Comparison of ENCODE assay signal across 23 mouse cellular contexts in the genomic region with DNA sequence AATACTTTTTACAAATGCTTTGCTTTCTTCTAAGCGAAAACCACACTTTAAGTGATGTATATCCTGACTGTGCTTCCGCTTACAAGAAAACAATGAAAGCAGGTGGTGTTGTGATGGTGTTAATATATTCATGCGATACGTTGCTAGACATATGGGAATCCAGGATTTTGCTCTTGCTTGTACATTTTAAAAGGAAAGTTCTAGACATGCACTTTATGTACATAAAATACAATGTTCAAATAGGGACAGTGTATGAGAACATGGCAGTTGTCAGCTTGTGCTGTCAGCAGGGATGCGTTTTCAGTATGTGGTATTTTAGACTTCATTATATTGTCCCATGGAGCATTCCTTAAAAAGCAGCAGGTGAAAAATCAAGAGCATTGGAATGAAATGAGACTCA.
DNase-seq lines count a peak whose midpoint lies in the region; ATAC-seq lines count a peak whose summit lies in the region.
"Had no signal": no experiment of that assay in that cellular context is flagged by ENCODE, and none has a peak within 500 bp of the region (broad histone marks: within the 10 kb centered on the region; RNA-seq: fewer than 3 reads in every experiment).

No protein-coding gene starts in this region.

- H3K27ac ChIP-seq in forebrain, embryonic 16.5 days (ENCODE audit: low read length): no peak overlapping the region
- no peak overlapping the region for H3K27ac ChIP-seq in forebrain, embryonic 12.5 days
- H3K27ac ChIP-seq in heart, embryonic 11.5 days (ENCODE audit: low read depth, low read length): no peak overlapping the region
- H3K27ac ChIP-seq: embryonic facial prominence, embryonic 15.5 days; heart, adult 2 months; hindbrain, embryonic 10.5 days; hindbrain, embryonic 14.5 days; intestine, embryonic 15.5 days had no signal

- H3K9ac ChIP-seq in forebrain, embryonic 16.5 days (replicated peaks; ENCODE audit: low read depth, low read length): no peak overlapping the region
- no peak overlapping the region for H3K9ac ChIP-seq in forebrain, embryonic 12.5 days
- H3K9ac ChIP-seq in heart, embryonic 11.5 days (ENCODE audit: low read depth, low read length): no peak overlapping the region
- H3K9ac ChIP-seq: embryonic facial prominence, embryonic 15.5 days; heart, embryonic 12.5 days; hindbrain, embryonic 14.5 days; intestine, embryonic 15.5 days had no signal

- no peaks in the 10 kb centered on the region for H3K4me1 ChIP-seq in forebrain, embryonic 16.5 days (replicated peaks; ENCODE audit: control insufficient read depth, insufficient read depth, low read length)
- no peaks in the 10 kb centered on the region for H3K4me1 ChIP-seq in forebrain, embryonic 12.5 days
- no peaks in the 10 kb centered on the region for H3K4me1 ChIP-seq in heart, embryonic 11.5 days (ENCODE audit: control insufficient read depth, insufficient read depth, low read length)
- H3K4me1 ChIP-seq: embryonic facial prominence, embryonic 15.5 days; heart, embryonic 12.5 days; hindbrain, embryonic 10.5 days; intestine, embryonic 15.5 days had no signal

- H3K4me2 ChIP-seq in forebrain, embryonic 16.5 days (ENCODE audit: low read length): no peak overlapping the region
- no peak overlapping the region for H3K4me2 ChIP-seq in forebrain, embryonic 12.5 days
- H3K4me2 ChIP-seq in heart, embryonic 11.5 days: no peak overlapping the region
- H3K4me2 ChIP-seq: embryonic facial prominence, embryonic 15.5 days; heart, embryonic 12.5 days; hindbrain, embryonic 14.5 days; intestine, embryonic 15.5 days had no signal

- no peaks in the 10 kb centered on the region for H3K27me3 ChIP-seq in forebrain, embryonic 16.5 days (replicated peaks; ENCODE audit: control insufficient read depth, insufficient read depth, low read length)
- no peaks in the 10 kb centered on the region for H3K27me3 ChIP-seq in forebrain, embryonic 12.5 days
- H3K27me3 ChIP-seq in heart, embryonic 11.5 days (ENCODE audit: control insufficient read depth, insufficient read depth, low read length): no peaks in the 10 kb centered on the region
- H3K27me3 ChIP-seq: CH12.LX; embryonic facial prominence, embryonic 15.5 days; heart, embryonic 12.5 days; intestine, embryonic 15.5 days; Patski had no signal

- WGBS in forebrain, embryonic 16.5 days: 66% methylated on average over 5 of the region's 5 CpGs
- 86% methylated on average over 5 of the region's 5 CpGs for WGBS in forebrain, embryonic 12.5 days
- 82% methylated on average over 5 of the region's 5 CpGs for WGBS in heart, embryonic 11.5 days (ENCODE audit: insufficient replicate concordance)

- intact Hi-C loops in left cerebral cortex, postnatal 4 days (cut with DNase I): loop anchor here (10.0 kb wide), 1 partner anchor 516 kb away; no protein-coding TSS in a partner anchor

- no peak overlapping the region for H3K4me3 ChIP-seq in forebrain, embryonic 16.5 days (replicated peaks; ENCODE audit: low read length)
- H3K4me3 ChIP-seq in forebrain, embryonic 12.5 days (replicated peaks): no peak overlapping the region
- H3K4me3 ChIP-seq in heart, embryonic 11.5 days (ENCODE audit: low read depth, low read length): no peak overlapping the region
- H3K4me3 ChIP-seq: embryonic facial prominence, embryonic 15.5 days; erythroblast, embryonic 14.5 days; heart, adult 2 months; heart, embryonic 12.5 days; hindbrain, embryonic 10.5 days; intestine, embryonic 15.5 days had no signal

- H3K36me3 ChIP-seq in forebrain, embryonic 16.5 days (ENCODE audit: control insufficient read depth, insufficient read depth): no peaks in the 10 kb centered on the region
- no peaks in the 10 kb centered on the region for H3K36me3 ChIP-seq in forebrain, embryonic 12.5 days (replicated peaks)
- no peaks in the 10 kb centered on the region for H3K36me3 ChIP-seq in heart, embryonic 11.5 days (ENCODE audit: control insufficient read depth, insufficient read depth, low read length)
- H3K36me3 ChIP-seq: embryonic facial prominence, embryonic 15.5 days; heart, embryonic 12.5 days; hindbrain, embryonic 10.5 days; intestine, embryonic 15.5 days had no signal

- ATAC-seq in forebrain, embryonic 16.5 days: peak; percentile 72
- no peak for ATAC-seq in forebrain, embryonic 12.5 days (ENCODE audit: low FRiP score)
- no peak for ATAC-seq in heart, embryonic 11.5 days (replicated peaks; ENCODE audit: insufficient number of reproducible peaks, low FRiP score, low TSS enrichment)
- ATAC-seq: activated CD4-positive, CD25-positive, alpha-beta regulatory T cell, adult 4 months; intestine, embryonic 15.5 days; Patski had no signal

- DNase-seq in left cerebral cortex, adult 9 months (ENCODE audit: low spot score in 2 of 2): peak; percentile 1 to 4
- DNase-seq in left cerebral cortex, postnatal 4 days: no peak
- peak; percentile 37 for DNase-seq in brain, adult 2 months (ENCODE audit: low read depth, low spot score)
- DNase-seq in brain, embryonic 18.5 days (ENCODE audit: low read depth, low spot score): peak; percentile 28
- DNase-seq: adrenal gland, postnatal 14 days; cerebellum, adult 11 months; cerebellum, adult 8-10 months; cerebellum, postnatal 14 days; embryo, embryonic 11 days; gastrocnemius, postnatal 10 days; heart, adult 2 months had no signal

- H3K9me3 ChIP-seq in forebrain, embryonic 16.5 days (ENCODE audit: control insufficient read depth, low read length): no peaks in the 10 kb centered on the region
- H3K9me3 ChIP-seq in forebrain, embryonic 12.5 days: no peaks in the 10 kb centered on the region
- no peaks in the 10 kb centered on the region for H3K9me3 ChIP-seq in heart, embryonic 11.5 days (replicated peaks; ENCODE audit: control insufficient read depth, low read length)
- H3K9me3 ChIP-seq: embryonic facial prominence, embryonic 15.5 days; heart, embryonic 12.5 days; hindbrain, embryonic 10.5 days; intestine, embryonic 15.5 days had no signal
